Mouse (Mus musculus): ENCODE data around the gene Amdhd2. TPM values are rescaled to one million over a fixed set of nuclear protein-coding genes. Genes with fewer than 3 reads are reported as not detected.

Amdhd2 gene
- polyA plus RNA-seq, 1 experiment, result 57.6 TPM

GRCm38 (mm10) chr17:24151890-24152563, 11.5 kb downstream of the Amdhd2 start:
- Histone ChIP-seq H3K4me1 (replicated peaks; ENCODE audit: control insufficient read depth, insufficient read depth, low read length) (peaks cover 8% of the 10 kb centered on the region), H3K4me3 (ENCODE audit: control insufficient read depth, insufficient read depth, low read length) (peak overlapping the region; percentile 48), H3K27ac (ENCODE audit: control insufficient read depth, insufficient read depth, low read length) (no peak overlapping the region), H3K36me3 (ENCODE audit: control insufficient read depth, insufficient read depth, low read length) (no peaks in the 10 kb centered on the region), H3K27me3 (ENCODE audit: control insufficient read depth, insufficient read depth, low read length) (no peaks in the 10 kb centered on the region)
- DNase-seq, result peak; percentile 88
- TF ChIP-seq CTCF (IDR thresholded peaks at IDR 0.05; ENCODE audit: borderline replicate concordance, control insufficient read depth, extremely low read depth, insufficient read depth, low read length, poor library complexity) (peak; percentile 91), POLR2A (IDR thresholded peaks at IDR 0.05; ENCODE audit: control insufficient read depth, extremely low read depth, insufficient read depth, low read length, poor library complexity) (0 out of 2 replicates have a peak, but pooled peaks have one; percentile 26)
- under 1% methylated on average over 26 of the region's 26 CpGs for WGBS

- Histone ChIP-seq H3K36me3 (ENCODE audit: control insufficient read depth, insufficient read depth, low read length) (no peaks in the 10 kb centered on the region), H3K4me1 (replicated peaks; ENCODE audit: control insufficient read depth, insufficient read depth, low read length) (peaks cover 8% of the 10 kb centered on the region), H3K4me3 (ENCODE audit: control insufficient read depth, insufficient read depth, low read length) (no peak overlapping the region), H3K27me3 (ENCODE audit: control insufficient read depth, insufficient read depth, low read length) (no peaks in the 10 kb centered on the region), H3K27ac (ENCODE audit: control insufficient read depth, insufficient read depth, low read length) (no peak overlapping the region)
- TF ChIP-seq CTCF (IDR thresholded peaks at IDR 0.05; ENCODE audit: borderline replicate concordance, control insufficient read depth, extremely low read depth, insufficient read depth, low read length, poor library complexity), result no peak
- TF ChIP-seq POLR2A (IDR thresholded peaks at IDR 0.05; ENCODE audit: control insufficient read depth, extremely low read depth, insufficient read depth, low read length, poor library complexity), result no peak
- WGBS, result 26% methylated on average over 7 of the region's 7 CpGs
- DNase-seq, result no peak
Observed at GRCm38 (mm10) chr17:24151382-24151781, 12.2 kb downstream of the Amdhd2 start.

GRCm38 (mm10) chr17:24150824-24151223, 12.7 kb downstream of the Amdhd2 start, which contains the start of gene Pdpk1:
Gene Pdpk1 (minus strand): TSS chr17:24150924.
- H3K4me3 ChIP-seq (ENCODE audit: control insufficient read depth, insufficient read depth, low read length), result peak within 1 kb of the TSS; percentile 48
- 95% methylated on average over 2 of the region's 2 CpGs for WGBS
- no peak within 1 kb of the TSS for H3K27ac ChIP-seq (ENCODE audit: control insufficient read depth, insufficient read depth, low read length)
- no peak for DNase-seq
- H3K4me1 ChIP-seq (replicated peaks; ENCODE audit: control insufficient read depth, insufficient read depth, low read length), result peaks cover 8% of the 10 kb centered on the region
- TF ChIP-seq POLR2A (IDR thresholded peaks at IDR 0.05; ENCODE audit: control insufficient read depth, extremely low read depth, insufficient read depth, low read length, poor library complexity), result no peak
- TF ChIP-seq CTCF (IDR thresholded peaks at IDR 0.05; ENCODE audit: borderline replicate concordance, control insufficient read depth, extremely low read depth, insufficient read depth, low read length, poor library complexity), result no peak
- no peaks in the 10 kb centered on the region for H3K27me3 ChIP-seq (ENCODE audit: control insufficient read depth, insufficient read depth, low read length)
- no peaks in the 10 kb centered on the region for H3K36me3 ChIP-seq (ENCODE audit: control insufficient read depth, insufficient read depth, low read length)

- Histone ChIP-seq H3K4me3 (ENCODE audit: control insufficient read depth, insufficient read depth, low read length) (no peak overlapping the region), H3K27ac (ENCODE audit: control insufficient read depth, insufficient read depth, low read length) (no peak overlapping the region), H3K4me1 (replicated peaks; ENCODE audit: control insufficient read depth, insufficient read depth, low read length) (peaks cover 8% of the 10 kb centered on the region), H3K27me3 (ENCODE audit: control insufficient read depth, insufficient read depth, low read length) (no peaks in the 10 kb centered on the region), H3K36me3 (ENCODE audit: control insufficient read depth, insufficient read depth, low read length) (no peaks in the 10 kb centered on the region)
- no peak for DNase-seq
- no peak for TF ChIP-seq POLR2A (IDR thresholded peaks at IDR 0.05; ENCODE audit: control insufficient read depth, extremely low read depth, insufficient read depth, low read length, poor library complexity)
- TF ChIP-seq CTCF (IDR thresholded peaks at IDR 0.05; ENCODE audit: borderline replicate concordance, control insufficient read depth, extremely low read depth, insufficient read depth, low read length, poor library complexity), result no peak
- 96% methylated on average over 7 of the region's 7 CpGs for WGBS
Observed at GRCm38 (mm10) chr17:24149421-24149820, 14.1 kb downstream of the Amdhd2 start.

- H3K36me3 ChIP-seq (ENCODE audit: control insufficient read depth, insufficient read depth, low read length), result no peaks in the 10 kb centered on the region
- TF ChIP-seq CTCF (IDR thresholded peaks at IDR 0.05; ENCODE audit: borderline replicate concordance, control insufficient read depth, extremely low read depth, insufficient read depth, low read length, poor library complexity), result no peak
- TF ChIP-seq POLR2A (IDR thresholded peaks at IDR 0.05; ENCODE audit: control insufficient read depth, extremely low read depth, insufficient read depth, low read length, poor library complexity), result no peak
- H3K4me3 ChIP-seq (ENCODE audit: control insufficient read depth, insufficient read depth, low read length), result no peak overlapping the region
- H3K27ac ChIP-seq (ENCODE audit: control insufficient read depth, insufficient read depth, low read length), result no peak overlapping the region
- H3K4me1 ChIP-seq (replicated peaks; ENCODE audit: control insufficient read depth, insufficient read depth, low read length), result peaks cover 13% of the 10 kb centered on the region
- DNase-seq, result no peak
- H3K27me3 ChIP-seq (ENCODE audit: control insufficient read depth, insufficient read depth, low read length), result no peaks in the 10 kb centered on the region
- 86% methylated on average over 2 of the region's 2 CpGs for WGBS
Observed at GRCm38 (mm10) chr17:24142897-24143296, 20.7 kb downstream of the Amdhd2 start.

GRCm38 (mm10) chr17:24141425-24141920, 22.1 kb downstream of the Amdhd2 start:
- WGBS, result 1% methylated on average over 57 of the region's 57 CpGs

More at GRCm38 (mm10) chr17:24141425-24141920, 22.1 kb downstream of the Amdhd2 start:
- no peaks in the 10 kb centered on the region for H3K36me3 ChIP-seq (ENCODE audit: control insufficient read depth, insufficient read depth, low read length)
- TF ChIP-seq CTCF (IDR thresholded peaks at IDR 0.05; ENCODE audit: borderline replicate concordance, control insufficient read depth, extremely low read depth, insufficient read depth, low read length, poor library complexity) (0 out of 2 replicates have a peak, but pooled peaks have one; percentile 40), POLR2A (IDR thresholded peaks at IDR 0.05; ENCODE audit: control insufficient read depth, extremely low read depth, insufficient read depth, low read length, poor library complexity) (peak; percentile 83)
- no peaks in the 10 kb centered on the region for H3K27me3 ChIP-seq (ENCODE audit: control insufficient read depth, insufficient read depth, low read length)
- peak overlapping the region; percentile 86 for H3K4me3 ChIP-seq (ENCODE audit: control insufficient read depth, insufficient read depth, low read length)
- peak overlapping the region; percentile 77 for H3K27ac ChIP-seq (ENCODE audit: control insufficient read depth, insufficient read depth, low read length)
- peaks cover 22% of the 10 kb centered on the region for H3K4me1 ChIP-seq (replicated peaks; ENCODE audit: control insufficient read depth, insufficient read depth, low read length)
- DNase-seq, result peak; percentile 97
